Mouse (Mus musculus) myocyte (in vitro differentiated cells): ENCODE results near the gene Cpne2.

Experiments used
- CEBPB ChIP-seq: IDR thresholded peaks from 2 replicates; pipeline ENCODE4 v1.6.1; 2011; ENCODE audit warnings: mild to moderate bottlenecking, moderate library complexity; ENCODE audit not compliant: poor library complexity, insufficient read depth, severe bottlenecking
- E2F4 ChIP-seq: IDR thresholded peaks from one replicate; pipeline ENCODE4 v1.6.1; 2011; ENCODE audit warnings: mild to moderate bottlenecking, control low read depth, moderate library complexity; ENCODE audit not compliant: insufficient read depth
- MAX ChIP-seq: IDR thresholded peaks from one replicate; pipeline ENCODE4 v1.6.1; 2011; ENCODE audit warnings: low read depth, mild to moderate bottlenecking, control low read depth
- MYOG ChIP-seq, 3 experiments: IDR thresholded peaks; one replicate each; pipeline ENCODE4 v1.6.1; 2011; ENCODE audit warnings: control low read depth in 2 of 3, low read depth in 2 of 3, mild to moderate bottlenecking in 2 of 3; ENCODE audit not compliant: insufficient read length in 2 of 3, control insufficient read depth in 1 of 3, insufficient read depth in 1 of 3
- POLR2A ChIP-seq: IDR thresholded peaks from one replicate; pipeline ENCODE4 v1.6.1; 2011; ENCODE audit warnings: low read depth, mild to moderate bottlenecking, control low read depth, moderate library complexity; ENCODE audit not compliant: insufficient read length
- POLR2AphosphoS2 ChIP-seq: IDR thresholded peaks from one replicate; pipeline ENCODE4 v1.6.1; 2011; ENCODE audit warnings: low read depth, control low read depth; ENCODE audit not compliant: insufficient read length
- REST ChIP-seq: IDR thresholded peaks from one replicate; pipeline ENCODE4 v1.6.1; 2011; ENCODE audit warnings: mild to moderate bottlenecking, control low read depth, moderate library complexity; ENCODE audit not compliant: insufficient read depth, insufficient read length
- SRF ChIP-seq: IDR thresholded peaks from one replicate; pipeline ENCODE4 v1.6.1; 2011; ENCODE audit warnings: low read depth; ENCODE audit not compliant: control insufficient read depth, insufficient read length
- TCF12 ChIP-seq: IDR thresholded peaks from one replicate; pipeline ENCODE4 v1.6.1; 2011; ENCODE audit warnings: mild to moderate bottlenecking, control low read depth; ENCODE audit not compliant: poor library complexity, insufficient read depth, severe bottlenecking
- TCF3 ChIP-seq: IDR thresholded peaks from one replicate; pipeline ENCODE4 v1.6.1; 2011; ENCODE audit warnings: low read depth, control low read depth; ENCODE audit not compliant: insufficient read length
- USF1 ChIP-seq: IDR thresholded peaks from one replicate; pipeline ENCODE4 v1.6.1; 2011; ENCODE audit warnings: low read depth, mild to moderate bottlenecking, control low read depth, moderate library complexity

DNA sequence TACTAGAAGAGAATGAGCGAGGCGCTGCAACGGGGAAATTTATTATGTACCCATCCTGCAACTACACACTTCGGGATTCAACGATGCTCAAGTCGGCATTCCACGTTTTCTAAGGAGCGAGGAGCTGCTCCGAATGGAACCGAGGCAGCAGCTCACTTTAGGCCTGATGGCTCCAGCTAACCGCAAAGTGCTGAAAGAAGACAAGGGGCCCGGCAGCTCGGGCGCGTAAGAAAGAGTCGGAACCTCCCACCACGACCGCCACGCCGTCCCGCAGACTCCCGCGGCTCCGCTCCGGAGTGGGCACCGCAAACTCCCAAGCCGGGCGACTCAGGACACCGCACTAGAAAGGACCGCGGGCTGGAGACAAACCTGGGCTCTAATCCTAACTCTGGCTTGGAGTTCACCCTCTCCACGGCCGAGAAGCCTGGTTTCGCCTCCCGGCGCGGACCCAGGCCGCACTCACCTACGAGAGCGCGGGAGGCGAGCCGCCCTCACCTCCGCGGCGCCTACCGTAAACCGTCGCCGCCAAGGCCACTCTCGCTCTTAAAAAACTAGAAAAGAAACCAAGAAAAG lies 68.3 kb downstream of the Cpne2 start:
- no peak for TF ChIP-seq POLR2A
- no peak for TF ChIP-seq MAX
- TF ChIP-seq POLR2AphosphoS2, result no peak
- TF ChIP-seq MYOG (IDR thresholded peaks at IDR 0.05; ENCODE audit: control insufficient read depth in 1 of 3, insufficient read depth in 1 of 3, insufficient read length in 2 of 3, low read depth in 2 of 3), result no peak
- no peak for TF ChIP-seq USF1
- TF ChIP-seq E2F4, result no peak
- TF ChIP-seq CEBPB, result no peak
- no peak for TF ChIP-seq TCF12
- TF ChIP-seq SRF, result no peak
- no peak for TF ChIP-seq REST
- TF ChIP-seq TCF3, result no peak
